Mouse (Mus musculus) right cerebral cortex, adult 18-20 months (tissue): Measurements from ENCODE around the gene Hacd2.

ENCODE experiments used
- DNase-seq: peaks from one replicate; pipeline ENCODE4 v3.0.0; 2022; ENCODE audit warnings: mixed read lengths

Hacd2 gene

GRCm38 (mm10) chr16:35022242-35023137, at the start of gene Hacd2:
Hacd2 (plus strand) TSS chr16:35022428.
- peak; percentile 96 for DNase-seq

DNA sequence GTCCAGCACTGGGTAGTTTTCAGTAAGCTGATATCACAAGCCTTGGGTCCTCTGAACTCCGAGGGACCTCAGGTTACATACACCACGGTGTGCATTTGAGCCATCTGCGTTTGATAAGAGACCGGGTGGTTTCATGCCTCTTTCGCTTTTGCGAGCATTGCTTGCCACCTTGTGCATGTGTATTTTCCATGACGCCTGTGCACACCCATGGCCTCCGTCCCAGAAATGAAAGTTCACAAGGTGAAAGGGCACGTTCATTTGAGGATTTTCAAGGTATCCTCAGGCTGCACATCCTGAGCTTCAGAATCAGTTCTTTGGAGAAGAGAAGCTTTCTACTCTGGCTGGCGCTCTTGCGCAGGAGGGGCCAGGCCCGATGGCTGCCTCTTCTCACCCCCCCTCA, 49.8 kb upstream of the Hacd2 start:
- DNase-seq: no peak

GRCm38 (mm10) chr16:34975544-34975943, 46.7 kb upstream of the Hacd2 start:
- DNase-seq: no peak

DNA sequence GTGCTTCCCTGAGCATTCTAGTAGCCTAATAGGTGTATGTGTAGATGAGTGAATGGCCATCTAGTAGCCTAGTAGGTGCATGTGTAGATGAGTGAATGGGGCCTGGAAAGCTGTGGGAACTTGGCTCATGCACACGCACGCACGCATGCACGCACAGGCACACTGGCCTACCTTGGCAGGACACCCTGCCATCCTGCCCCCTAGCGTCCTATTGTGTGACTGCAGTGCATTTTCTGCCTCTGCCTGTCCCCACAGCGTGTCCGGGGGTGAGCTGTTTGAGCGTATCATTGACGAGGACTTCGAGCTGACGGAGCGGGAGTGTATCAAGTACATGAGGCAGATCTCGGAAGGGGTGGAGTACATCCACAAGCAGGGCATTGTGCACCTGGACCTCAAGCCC, 45.6 kb upstream of the Hacd2 start:
- DNase-seq: no peak

DNA sequence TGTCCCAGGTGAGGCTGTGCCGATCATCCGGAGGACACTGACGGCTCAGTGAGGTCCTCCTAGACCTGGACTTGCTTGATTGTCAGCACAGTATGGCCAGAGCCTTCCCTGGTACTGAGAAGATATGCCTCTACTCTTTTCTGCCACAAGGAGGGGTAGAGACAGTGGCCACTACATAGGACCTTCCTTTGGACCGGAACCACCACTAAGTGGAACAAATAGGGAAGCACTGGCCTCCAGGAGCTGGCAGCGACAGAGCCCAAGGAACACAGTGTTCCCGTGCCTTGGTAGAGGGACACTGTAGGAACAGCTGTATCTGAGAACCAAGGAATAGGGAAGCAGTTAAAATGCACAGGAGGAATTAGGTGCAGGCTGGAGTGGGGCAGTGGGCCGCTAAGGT, 44.2 kb upstream of the Hacd2 start:
- DNase-seq: no peak

GRCm38 (mm10) chr16:34981009-34981408, 41.2 kb upstream of the Hacd2 start:
- DNase-seq: no peak

GRCm38 (mm10) chr16:34984203-34985030, 37.8 kb upstream of the Hacd2 start:
- DNase-seq: no peak

GRCm38 (mm10) chr16:34985031-34985346, 37.2 kb upstream of the Hacd2 start:
- no peak for DNase-seq

GRCm38 (mm10) chr16:34986211-34986825, 35.9 kb upstream of the Hacd2 start:
- no peak for DNase-seq

DNA sequence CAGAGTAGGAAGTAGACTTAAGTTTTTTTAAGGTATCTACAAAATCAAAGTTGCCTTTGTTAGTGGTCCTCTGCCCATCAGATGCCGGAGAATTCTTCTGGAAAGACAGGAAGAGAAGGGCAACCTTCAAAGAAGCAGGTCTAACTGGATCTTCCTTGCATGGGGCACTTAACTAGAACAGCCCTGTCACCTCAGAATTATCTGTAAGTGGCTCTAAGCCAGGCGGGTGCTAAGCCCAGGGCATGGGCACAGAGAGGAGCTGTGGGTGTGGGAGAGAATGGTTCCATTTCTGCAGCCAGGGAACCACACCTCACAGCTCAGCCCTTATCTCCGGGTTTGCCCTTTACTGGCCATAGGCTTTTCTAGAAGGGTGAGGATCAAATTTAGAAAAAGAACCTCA, 30.9 kb upstream of the Hacd2 start:
- DNase-seq: no peak

- DNase-seq: no peak
Observed at GRCm38 (mm10) chr16:34992854-34993253, 29.4 kb upstream of the Hacd2 start.

DNA sequence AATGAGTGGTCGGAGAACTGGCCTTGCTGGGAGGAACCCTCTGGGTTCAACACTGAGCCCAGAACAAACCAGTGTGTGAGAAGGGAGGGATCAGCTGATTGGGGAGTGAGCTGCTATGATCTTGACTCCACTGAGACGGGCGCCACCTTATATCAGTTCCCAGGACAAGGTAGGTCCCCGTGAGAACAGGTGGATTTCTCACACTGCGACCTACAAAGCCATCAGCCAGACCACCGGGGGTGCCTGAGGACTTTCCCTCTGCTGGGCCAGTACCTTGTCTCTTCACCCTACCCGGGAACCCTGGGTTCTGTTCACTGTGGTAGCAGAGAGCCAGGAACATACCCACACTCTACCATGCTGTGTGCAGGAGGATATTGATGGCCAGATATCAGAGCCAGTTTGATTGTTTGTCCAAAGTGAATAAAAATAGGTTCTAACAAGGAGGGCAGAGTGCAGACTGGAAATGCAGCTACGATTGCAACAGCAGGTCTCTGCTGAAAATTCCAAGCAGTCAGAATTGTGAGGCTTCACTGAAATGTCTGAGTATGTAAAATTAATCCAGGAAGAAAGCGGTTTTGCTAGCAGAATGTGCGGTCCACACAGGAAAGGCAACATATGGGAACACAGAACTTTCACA, 28.4 kb upstream of the Hacd2 start:
- no peak for DNase-seq

DNA sequence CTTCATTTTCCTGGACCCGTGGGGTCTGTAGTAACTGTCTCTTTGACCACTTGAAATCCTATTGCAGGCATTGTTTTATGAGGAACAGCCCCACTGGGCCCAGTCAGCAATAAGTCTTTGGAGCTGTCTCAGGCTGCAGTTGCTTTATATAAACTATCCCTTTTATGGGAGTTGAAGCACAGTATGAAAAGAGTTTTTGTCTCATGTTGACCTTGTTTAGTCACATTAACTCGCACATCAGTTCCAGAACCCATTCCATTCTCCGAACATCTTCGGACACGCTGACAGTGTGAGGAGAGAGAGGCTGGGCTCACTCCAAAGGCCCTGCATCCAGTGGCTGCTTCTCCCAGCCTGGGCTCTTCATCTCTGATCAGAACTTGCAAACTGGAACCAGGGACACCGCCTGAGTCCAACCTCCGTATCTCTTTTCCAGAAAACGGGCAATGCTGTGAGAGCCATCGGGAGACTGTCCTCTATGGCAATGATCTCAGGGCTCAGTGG, 27.5 kb upstream of the Hacd2 start:
- DNase-seq: no peak

DNA sequence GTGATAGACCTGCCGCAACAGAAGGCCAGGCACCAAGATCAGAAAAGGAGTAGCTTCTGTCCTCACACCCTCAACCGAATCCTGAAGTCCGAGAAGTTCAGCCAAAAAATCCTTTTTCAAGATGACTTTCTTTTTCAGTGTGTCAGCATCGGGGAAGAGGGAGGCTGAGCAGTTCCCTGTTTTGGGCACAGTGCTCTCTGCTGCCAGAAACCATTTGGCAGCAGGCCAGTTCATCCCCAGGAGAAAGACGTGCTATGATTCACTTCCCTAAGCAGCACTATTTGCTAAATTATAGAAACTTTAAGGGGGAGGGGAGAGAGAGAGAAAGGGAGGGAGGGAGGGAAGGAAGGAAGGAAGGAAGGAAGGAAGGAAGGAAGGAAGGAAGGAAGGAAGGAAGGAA, 26.1 kb upstream of the Hacd2 start:
- peak; percentile 92 for DNase-seq

GRCm38 (mm10) chr16:34997052-34997451, 25.2 kb upstream of the Hacd2 start:
- no peak for DNase-seq

- no peak for DNase-seq
Observed at GRCm38 (mm10) chr16:34997576-34997975, 24.7 kb upstream of the Hacd2 start.

DNA sequence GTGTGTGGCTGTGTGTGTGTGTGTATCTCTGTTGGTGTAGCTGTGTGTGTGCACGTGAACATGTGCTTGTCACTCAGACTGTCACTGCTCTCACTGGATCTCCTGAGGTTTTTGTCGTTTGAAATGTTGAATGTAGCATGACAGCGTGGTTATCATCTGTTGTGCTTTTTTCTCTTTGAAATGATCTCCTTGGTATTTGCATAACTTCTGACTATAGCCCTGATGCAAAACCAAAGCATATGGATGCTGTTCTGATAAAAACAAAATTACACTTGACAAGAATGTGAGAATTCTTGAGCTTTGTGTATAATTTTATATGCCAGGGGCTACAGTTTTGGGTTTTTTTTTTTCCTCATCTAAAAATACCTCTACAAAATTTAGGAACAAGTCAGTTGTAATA, 23.2 kb upstream of the Hacd2 start:
- no peak for DNase-seq

GRCm38 (mm10) chr16:34999986-35000385, 22.2 kb upstream of the Hacd2 start:
- no peak for DNase-seq

- DNase-seq: peak; percentile 48
Observed at GRCm38 (mm10) chr16:35000923-35001560, 21.2 kb upstream of the Hacd2 start.

- DNase-seq: no peak
Observed at GRCm38 (mm10) chr16:35004356-35004755, 17.9 kb upstream of the Hacd2 start.

- no peak for DNase-seq
Observed at GRCm38 (mm10) chr16:35004756-35005155, 17.5 kb upstream of the Hacd2 start.

GRCm38 (mm10) chr16:35006251-35006650, 16.0 kb upstream of the Hacd2 start:
- DNase-seq: no peak
